Mouse (Mus musculus) erythroblast, embryonic 14.5 days (primary cell): ENCODE results near the gene Vsx2.

ENCODE experiments used
- GATA1 ChIP-seq: IDR thresholded peaks from 2 replicates; pipeline ENCODE4 v1.6.1; 2012; ENCODE audit warnings: low read length, inconsistent platforms, mixed read lengths
- TAL1 ChIP-seq: IDR thresholded peaks from 3 replicates; pipeline ENCODE4 v1.6.1; 2012; ENCODE audit warnings: low read length, inconsistent platforms, mixed read lengths

DNA sequence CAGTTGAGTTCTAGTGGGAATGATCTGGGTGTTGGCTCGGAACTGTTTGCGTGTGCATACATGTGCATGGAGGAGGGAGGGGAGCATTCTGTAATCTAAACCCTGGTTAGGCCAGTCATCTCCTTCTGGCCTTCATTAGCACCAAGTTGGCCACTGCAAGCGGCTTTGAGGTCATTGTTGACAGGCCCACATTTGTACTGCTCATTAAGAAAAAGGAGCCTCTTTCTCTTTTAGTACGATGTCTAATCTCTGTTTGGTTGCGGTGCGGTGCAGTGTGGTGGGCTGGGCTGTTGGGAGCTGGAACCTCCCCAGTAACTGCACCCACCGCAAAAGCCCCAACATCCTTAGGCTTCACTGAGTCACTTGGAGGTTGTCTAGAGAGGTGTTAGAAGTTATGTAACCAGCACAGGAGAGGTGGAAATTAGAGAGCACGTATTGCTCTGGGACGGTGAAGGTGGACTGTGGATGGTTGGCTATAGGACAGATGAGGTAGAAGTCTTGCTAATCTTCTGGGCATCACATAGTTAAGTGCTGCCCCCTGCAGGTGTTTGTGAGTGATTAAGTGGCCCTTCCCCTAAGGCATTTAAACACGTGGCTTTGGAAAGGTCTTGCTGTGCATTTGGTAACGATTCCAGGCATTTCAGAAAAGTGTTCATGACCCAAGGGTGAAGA is 8.3 kb downstream of the Vsx2 start:
- no peak for TF ChIP-seq TAL1
- TF ChIP-seq GATA1, result no peak
